Mouse (Mus musculus): ENCODE results near the gene Dock8. TPM values are rescaled to one million over a fixed set of nuclear protein-coding genes. Genes with fewer than 3 reads are reported as not detected.

The Dock8 gene
- total and polyA plus RNA-seq, 2 experiments: 8.9 to 9.7 TPM

DNA sequence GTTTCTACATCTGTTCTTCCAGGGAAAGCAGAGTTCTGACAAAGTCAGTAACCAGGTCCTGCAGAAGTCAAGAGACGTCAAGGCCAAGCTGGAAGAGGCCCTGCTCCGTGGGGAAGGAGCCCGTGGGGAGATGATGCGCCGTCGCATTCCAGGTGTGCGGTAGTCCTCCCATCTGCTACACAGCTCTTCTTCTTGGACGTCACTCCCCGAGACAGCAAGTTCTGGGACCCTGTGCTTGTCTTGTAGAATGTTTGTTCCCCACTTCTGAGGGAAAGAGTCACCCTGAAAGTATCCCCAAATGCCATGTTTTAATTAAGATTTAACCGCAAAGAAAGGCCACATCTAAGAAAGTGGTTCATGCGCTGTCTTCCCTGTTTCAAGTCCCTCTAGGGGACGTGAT, 164.1 kb downstream of the Dock8 start:
- no peak overlapping the region for H3K27ac ChIP-seq (replicated peaks; ENCODE audit: insufficient read depth, low read depth, low read length)
- H3K4me3 ChIP-seq (ENCODE audit: insufficient read depth, low read depth, low read length): no peak overlapping the region
- no peaks in the 10 kb centered on the region for H3K79me2 ChIP-seq (ENCODE audit: control insufficient read depth, insufficient read depth, low read length)
- no peaks in the 10 kb centered on the region for H3K4me1 ChIP-seq (ENCODE audit: control insufficient read depth, insufficient read depth, low read length)
- H3K9ac ChIP-seq (ENCODE audit: low read depth, low read length): no peak overlapping the region
- DNase-seq (ENCODE audit: extremely low read depth, low read depth, low spot score): no peak
- no peaks in the 10 kb centered on the region for H3K27me3 ChIP-seq (ENCODE audit: control insufficient read depth, insufficient read depth, low read length)
- 96% methylated on average over 12 of the region's 12 CpGs for WGBS
- TF ChIP-seq CTCF (IDR thresholded peaks at IDR 0.05; ENCODE audit: low read depth, low read length): no peak
- TF ChIP-seq POLR2A (IDR thresholded peaks at IDR 0.05; ENCODE audit: extremely low read depth, insufficient read depth, low read length): no peak
- H3K36me3 ChIP-seq (ENCODE audit: control insufficient read depth, insufficient read depth, low read length): peaks cover 60% of the 10 kb centered on the region

DNA sequence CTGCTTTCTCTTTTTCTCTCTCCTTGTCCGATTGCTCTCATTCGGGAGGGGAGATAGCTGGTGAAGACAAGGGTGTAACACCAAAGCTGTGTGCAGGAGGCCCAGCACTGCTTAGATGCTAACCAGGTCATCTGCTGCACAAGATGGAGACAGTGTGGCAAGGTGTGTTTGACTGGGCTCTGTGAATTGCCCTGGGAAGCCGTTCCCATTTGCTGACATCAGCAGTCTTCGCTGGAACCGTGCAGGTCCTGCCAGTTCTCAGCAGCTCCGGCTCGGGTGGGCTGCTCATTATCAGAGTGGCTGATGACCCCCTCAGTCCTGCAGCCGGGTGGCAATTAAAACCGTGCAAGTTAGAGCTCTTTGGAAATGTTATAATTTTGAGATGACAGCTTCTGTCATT, 167.1 kb downstream of the Dock8 start:
- Histone ChIP-seq H3K27ac (replicated peaks; ENCODE audit: insufficient read depth, low read depth, low read length) (no peak overlapping the region), H3K36me3 (ENCODE audit: control insufficient read depth, insufficient read depth, low read length) (peaks cover 53% of the 10 kb centered on the region), H3K27me3 (ENCODE audit: control insufficient read depth, insufficient read depth, low read length) (no peaks in the 10 kb centered on the region), H3K79me2 (ENCODE audit: control insufficient read depth, insufficient read depth, low read length) (no peaks in the 10 kb centered on the region), H3K4me3 (ENCODE audit: insufficient read depth, low read depth, low read length) (no peak overlapping the region), H3K9ac (ENCODE audit: low read depth, low read length) (no peak overlapping the region), H3K4me1 (ENCODE audit: control insufficient read depth, insufficient read depth, low read length) (no peaks in the 10 kb centered on the region)
- TF ChIP-seq POLR2A (IDR thresholded peaks at IDR 0.05; ENCODE audit: extremely low read depth, insufficient read depth, low read length): no peak
- no peak for TF ChIP-seq CTCF (IDR thresholded peaks at IDR 0.05; ENCODE audit: low read depth, low read length)
- DNase-seq (ENCODE audit: extremely low read depth, low read depth, low spot score): no peak
- 85% methylated on average over 9 of the region's 9 CpGs for WGBS

DNA sequence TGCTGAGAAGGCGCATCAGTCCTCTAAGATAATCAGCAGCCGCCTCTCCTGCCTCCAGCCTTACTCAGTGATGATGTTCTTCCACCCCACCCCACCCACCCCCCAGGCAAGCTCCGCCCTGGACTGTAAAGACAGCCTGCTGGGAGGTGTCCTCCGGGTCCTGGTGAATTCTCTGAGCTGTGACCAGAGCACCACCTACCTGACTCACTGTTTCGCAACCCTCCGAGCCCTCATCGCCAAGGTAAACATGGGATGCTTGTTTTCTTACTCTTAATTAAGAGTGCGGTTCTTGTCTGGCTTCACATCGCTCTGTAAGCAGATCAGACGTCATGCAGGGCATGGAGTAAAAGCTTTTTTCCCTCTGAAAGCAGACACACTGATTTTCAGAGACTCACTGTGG, 172.1 kb downstream of the Dock8 start:
- no peak overlapping the region for H3K4me3 ChIP-seq (ENCODE audit: insufficient read depth, low read depth, low read length)
- no peak overlapping the region for H3K9ac ChIP-seq (ENCODE audit: low read depth, low read length)
- no peaks in the 10 kb centered on the region for H3K4me1 ChIP-seq (ENCODE audit: control insufficient read depth, insufficient read depth, low read length)
- TF ChIP-seq POLR2A (IDR thresholded peaks at IDR 0.05; ENCODE audit: extremely low read depth, insufficient read depth, low read length): no peak
- H3K79me2 ChIP-seq (ENCODE audit: control insufficient read depth, insufficient read depth, low read length): no peaks in the 10 kb centered on the region
- peak; percentile 65 for DNase-seq (ENCODE audit: extremely low read depth, low read depth, low spot score)
- 30% methylated on average over 10 of the region's 10 CpGs for WGBS
- H3K27me3 ChIP-seq (ENCODE audit: control insufficient read depth, insufficient read depth, low read length): no peaks in the 10 kb centered on the region
- no peak overlapping the region for H3K27ac ChIP-seq (replicated peaks; ENCODE audit: insufficient read depth, low read depth, low read length)
- peaks cover 38% of the 10 kb centered on the region for H3K36me3 ChIP-seq (ENCODE audit: control insufficient read depth, insufficient read depth, low read length)

DNA sequence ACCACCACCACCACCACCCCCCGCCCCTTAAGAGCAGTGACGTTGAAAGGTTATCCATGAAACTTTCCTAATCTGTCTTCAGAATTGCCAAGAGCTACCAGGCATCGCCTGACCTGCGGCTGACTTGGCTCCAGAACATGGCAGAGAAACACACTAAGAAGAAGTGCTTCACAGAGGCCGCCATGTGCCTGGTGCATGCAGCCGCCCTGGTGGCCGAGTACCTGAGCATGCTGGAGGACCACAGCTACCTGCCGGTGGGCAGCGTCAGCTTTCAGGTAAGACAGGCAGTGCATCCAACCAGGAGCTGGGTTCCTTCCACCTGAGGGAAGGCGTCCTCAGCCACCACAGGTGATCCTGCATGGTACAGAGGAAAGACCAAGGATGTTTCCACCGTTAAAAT, 177.4 kb downstream of the Dock8 start:
- Histone ChIP-seq H3K4me3 (ENCODE audit: insufficient read depth, low read depth, low read length) (no peak overlapping the region), H3K27me3 (ENCODE audit: control insufficient read depth, insufficient read depth, low read length) (no peaks in the 10 kb centered on the region), H3K36me3 (ENCODE audit: control insufficient read depth, insufficient read depth, low read length) (peaks cover 51% of the 10 kb centered on the region), H3K9ac (ENCODE audit: low read depth, low read length) (no peak overlapping the region), H3K4me1 (ENCODE audit: control insufficient read depth, insufficient read depth, low read length) (no peaks in the 10 kb centered on the region), H3K27ac (replicated peaks; ENCODE audit: insufficient read depth, low read depth, low read length) (no peak overlapping the region), H3K79me2 (ENCODE audit: control insufficient read depth, insufficient read depth, low read length) (no peaks in the 10 kb centered on the region)
- WGBS: 92% methylated on average over 11 of the region's 11 CpGs
- DNase-seq (ENCODE audit: extremely low read depth, low read depth, low spot score): no peak
- TF ChIP-seq CTCF (IDR thresholded peaks at IDR 0.05; ENCODE audit: low read depth, low read length) (no peak), POLR2A (IDR thresholded peaks at IDR 0.05; ENCODE audit: extremely low read depth, insufficient read depth, low read length) (no peak)

DNA sequence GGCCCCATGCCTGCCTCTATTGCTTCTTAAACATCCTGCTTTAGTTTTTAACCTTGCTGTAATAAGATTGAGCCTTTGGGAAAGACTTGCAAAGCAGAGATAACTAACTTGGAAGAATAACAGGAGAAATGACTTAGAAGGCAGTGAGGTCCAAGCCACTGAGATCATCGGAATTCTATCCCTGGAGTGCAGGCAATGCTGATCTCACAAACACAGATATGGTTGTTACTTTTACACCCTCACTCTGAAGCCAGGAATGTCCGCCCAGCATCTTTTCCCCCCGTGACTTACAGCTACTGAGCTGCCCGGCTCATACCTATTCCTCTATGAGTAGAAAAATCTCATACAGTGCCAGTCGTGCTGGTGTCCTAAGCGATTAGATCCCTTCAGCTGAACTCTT, 180.7 kb downstream of the Dock8 start:
- WGBS: 85% methylated on average over 6 of the region's 6 CpGs
- TF ChIP-seq POLR2A (IDR thresholded peaks at IDR 0.05; ENCODE audit: extremely low read depth, insufficient read depth, low read length) (no peak), CTCF (IDR thresholded peaks at IDR 0.05; ENCODE audit: low read depth, low read length) (no peak)
- Histone ChIP-seq H3K9ac (ENCODE audit: low read depth, low read length) (no peak overlapping the region), H3K27ac (replicated peaks; ENCODE audit: insufficient read depth, low read depth, low read length) (no peak overlapping the region), H3K79me2 (ENCODE audit: control insufficient read depth, insufficient read depth, low read length) (no peaks in the 10 kb centered on the region), H3K27me3 (ENCODE audit: control insufficient read depth, insufficient read depth, low read length) (no peaks in the 10 kb centered on the region), H3K36me3 (ENCODE audit: control insufficient read depth, insufficient read depth, low read length) (peaks cover 58% of the 10 kb centered on the region), H3K4me3 (ENCODE audit: insufficient read depth, low read depth, low read length) (no peak overlapping the region), H3K4me1 (ENCODE audit: control insufficient read depth, insufficient read depth, low read length) (no peaks in the 10 kb centered on the region)
- no peak for DNase-seq (ENCODE audit: extremely low read depth, low read depth, low spot score)

DNA sequence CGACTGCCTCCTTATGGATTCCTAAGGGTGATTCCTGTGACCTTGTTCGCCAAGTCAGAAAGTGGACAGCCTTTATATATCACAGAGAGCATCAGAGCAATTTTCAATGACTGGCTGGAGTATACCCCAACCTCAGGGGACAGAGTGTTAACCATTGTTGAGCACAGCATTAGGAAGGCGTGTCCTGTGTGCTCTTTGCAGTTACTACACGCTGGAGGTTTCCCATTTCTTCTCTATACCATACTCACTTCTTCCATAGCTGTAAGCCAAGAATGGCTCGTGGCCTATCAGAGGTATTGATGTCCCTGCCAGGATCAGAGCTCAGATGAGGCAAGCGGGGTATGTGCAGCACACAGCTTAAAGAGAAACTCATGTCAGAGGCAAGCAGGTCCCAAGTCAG, 181.2 kb downstream of the Dock8 start:
- no peaks in the 10 kb centered on the region for H3K4me1 ChIP-seq (ENCODE audit: control insufficient read depth, insufficient read depth, low read length)

More for the DNA sequence above, 181.2 kb downstream of the Dock8 start:
- Histone ChIP-seq H3K36me3 (ENCODE audit: control insufficient read depth, insufficient read depth, low read length) (peaks cover 58% of the 10 kb centered on the region), H3K27me3 (ENCODE audit: control insufficient read depth, insufficient read depth, low read length) (no peaks in the 10 kb centered on the region), H3K9ac (ENCODE audit: low read depth, low read length) (no peak overlapping the region), H3K79me2 (ENCODE audit: control insufficient read depth, insufficient read depth, low read length) (no peaks in the 10 kb centered on the region), H3K4me3 (ENCODE audit: insufficient read depth, low read depth, low read length) (no peak overlapping the region), H3K27ac (replicated peaks; ENCODE audit: insufficient read depth, low read depth, low read length) (no peak overlapping the region)
- no peak for DNase-seq (ENCODE audit: extremely low read depth, low read depth, low spot score)
- 92% methylated on average over 6 of the region's 6 CpGs for WGBS
- no peak for TF ChIP-seq POLR2A (IDR thresholded peaks at IDR 0.05; ENCODE audit: extremely low read depth, insufficient read depth, low read length)
- TF ChIP-seq CTCF (IDR thresholded peaks at IDR 0.05; ENCODE audit: low read depth, low read length): no peak

Data from liver, adult 2 months (tissue).